Mouse (Mus musculus) hindbrain, postnatal 0 days (tissue): ENCODE results near the gene Edem1. TPM values are rescaled to one million over a fixed set of nuclear protein-coding genes. Genes with fewer than 3 reads are reported as not detected.

ENCODE experiments used
- ATAC-seq: fragments of 200-750 bp; cut with Nextera tagmentation; 2 replicates; pipeline ENCODE4 v1.8.0; 2017; ENCODE audit warnings: mild to moderate bottlenecking, moderate TSS enrichment, moderate library complexity
- DNase-seq: peaks from one replicate; pipeline ENCODE4 v3.0.0-alpha.2; 2015; ENCODE audit warnings: low spot score
- H3K27ac ChIP-seq: fragments of 300-500 bp; sonication (generic); 2 replicates; pipeline ENCODE4 v1.5.1; 2014; ENCODE audit warnings: mild to moderate bottlenecking
- H3K27me3 ChIP-seq: fragments of 300-500 bp; sonication (generic); 2 replicates; pipeline ENCODE4 v1.6.1; 2014; ENCODE audit warnings: low read length, mixed read lengths; ENCODE audit not compliant: insufficient read depth
- H3K36me3 ChIP-seq: fragments of 300-500 bp; sonication (generic); 2 replicates; pipeline ENCODE4 v1.6.1; 2014; ENCODE audit warnings: low read length, mixed read lengths; ENCODE audit not compliant: insufficient read depth
- H3K4me1 ChIP-seq: fragments of 300-500 bp; sonication (generic); 2 replicates; pipeline ENCODE4 v1.6.1; 2014; ENCODE audit warnings: antibody characterized with exemption, low read length, mixed read lengths; ENCODE audit not compliant: insufficient read depth
- H3K4me2 ChIP-seq: fragments of 300-500 bp; sonication (generic); 2 replicates; pipeline ENCODE4 v1.6.1; 2014; ENCODE audit warnings: low read depth, mild to moderate bottlenecking, low read length, moderate library complexity, mixed read lengths
- H3K4me3 ChIP-seq: fragments of 300-500 bp; sonication (generic); 2 replicates; pipeline ENCODE4 v1.5.1; 2014; ENCODE audit warnings: low read length
- H3K9ac ChIP-seq: fragments of 300-500 bp; sonication (generic); replicated peaks from 2 replicates; pipeline ENCODE4 v1.6.1; 2014; ENCODE audit warnings: mild to moderate bottlenecking, low read length, moderate library complexity, mixed read lengths
- H3K9me3 ChIP-seq: fragments of 300-500 bp; sonication (generic); 2 replicates; pipeline ENCODE4 v1.6.1; 2016; ENCODE audit warnings: low read length, mixed read lengths
- CTCF ChIP-seq: IDR thresholded peaks from 2 replicates; pipeline ENCODE4 v1.5.1; 2016; ENCODE audit warnings: antibody characterized with exemption, control low read depth, low read depth
- WGBS: fragments of 180-500 bp; shearing (Covaris S2); extraction: QIAGEN DNeasy Blood & Tissue Kit; methylation state at CpG from one replicate; pipeline ENCODE4 v1.1.7; 2014; 5-methylcytosine and 5-hydroxymethylcytosine counted together
- polyA plus RNA-seq: library from polyadenylated mRNA; unstranded; fragments of >200 nt; fragmentation: Nextera tagmentation; extraction: Ambion mirVana; gene quantifications from 2 replicates; pipeline ENCODE4 v1.2.1, GENCODE M21; 2015
- total RNA-seq: library from RNA; depleted of rRNA; stranded (reverse); fragments of >200 nt; gene quantifications from 2 replicates; pipeline ENCODE4 v1.2.3, GENCODE M21; 2014

Edem1 gene
- total and polyA plus RNA-seq, 2 experiments from 2014 or later: 5.0 to 13.4 TPM

DNA sequence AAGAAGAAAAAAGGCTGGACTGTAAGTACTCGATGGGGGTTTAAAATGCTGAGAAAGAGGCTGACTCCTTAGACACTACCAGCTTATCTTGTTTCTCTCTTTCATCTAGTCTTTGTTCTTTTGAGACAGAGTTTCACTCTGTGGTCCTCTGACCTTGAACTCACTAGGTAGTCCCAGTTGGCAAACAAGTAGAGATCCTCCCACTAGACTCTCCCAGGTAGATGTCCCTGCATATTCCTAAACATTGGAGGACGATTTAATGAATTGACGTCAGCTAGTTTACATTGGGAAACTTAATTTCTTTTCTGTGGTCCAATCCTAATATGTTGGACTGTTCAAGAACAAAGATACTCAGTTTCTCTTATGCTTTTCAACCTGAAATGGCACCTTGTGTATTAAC is 42.9 kb upstream of the Edem1 start:
- Histone ChIP-seq H3K4me1 (peaks cover 8% of the 10 kb centered on the region), H3K9me3 (no peaks in the 10 kb centered on the region), H3K36me3 (no peaks in the 10 kb centered on the region), H3K9ac (no peak overlapping the region), H3K27ac (no peak overlapping the region), H3K4me2 (peak overlapping the region; percentile 74; the same call in 1 of the 2 replicates), H3K4me3 (no peak overlapping the region), H3K27me3 (no peaks in the 10 kb centered on the region)
- TF ChIP-seq CTCF: no peak
- DNase-seq: no peak
- 89% methylated on average over 3 of the region's 3 CpGs for WGBS
- ATAC-seq: no peak

DNA sequence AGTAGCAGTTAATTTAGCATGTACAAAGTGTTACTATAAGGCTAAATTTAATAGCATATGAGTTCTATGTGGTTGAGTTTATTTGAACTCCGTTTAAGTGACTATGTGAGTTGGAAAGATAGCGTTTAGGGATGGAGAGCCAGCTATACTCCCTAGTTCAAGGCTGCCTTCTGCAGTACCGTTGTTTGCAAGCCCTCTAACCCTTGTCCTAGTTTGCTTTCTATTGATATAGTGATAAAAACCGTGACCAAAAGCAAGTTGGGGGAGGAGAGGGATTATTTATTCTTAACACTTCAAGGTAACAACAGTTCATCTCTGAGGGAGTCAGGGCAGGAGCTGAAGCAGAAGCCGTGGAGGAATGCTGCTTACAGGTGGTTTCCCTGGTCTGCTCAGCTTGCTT is 36.9 kb upstream of the Edem1 start:
- peaks cover 4% of the 10 kb centered on the region; the same call in 1 of the 2 replicates for H3K4me1 ChIP-seq
- H3K27me3 ChIP-seq: no peaks in the 10 kb centered on the region
- 77% methylated on average over 5 of the region's 5 CpGs for WGBS
- no peaks in the 10 kb centered on the region for H3K36me3 ChIP-seq
- H3K9me3 ChIP-seq: no peaks in the 10 kb centered on the region
- TF ChIP-seq CTCF: no peak
- no peak overlapping the region for H3K27ac ChIP-seq
- no peak for ATAC-seq
- no peak overlapping the region for H3K4me2 ChIP-seq
- no peak overlapping the region for H3K4me3 ChIP-seq
- DNase-seq: no peak
- H3K9ac ChIP-seq: no peak overlapping the region

DNA sequence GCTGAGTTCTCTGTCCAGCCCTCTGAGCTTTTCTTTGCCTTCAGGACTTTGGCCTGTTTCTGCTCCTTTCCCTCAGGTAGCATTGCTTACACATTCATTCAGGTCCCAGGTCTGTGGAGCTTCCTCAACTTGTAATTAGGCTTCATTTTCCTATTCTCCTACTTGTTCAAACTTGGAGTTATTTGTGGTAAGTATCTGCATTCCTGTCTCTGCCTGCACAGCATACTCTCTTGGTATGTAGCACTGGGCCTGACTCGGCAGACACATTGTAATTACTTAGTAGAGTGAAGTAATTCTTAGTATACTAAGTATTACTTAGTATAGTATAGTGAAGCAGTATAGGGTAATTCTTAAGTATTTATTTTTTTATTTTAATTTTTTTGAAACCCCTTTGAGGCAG is 32.5 kb upstream of the Edem1 start:
- TF ChIP-seq CTCF: no peak
- no peak overlapping the region for H3K4me2 ChIP-seq
- H3K9ac ChIP-seq: no peak overlapping the region
- 67% methylated on average over 1 of the region's 1 CpGs for WGBS
- no peak overlapping the region for H3K27ac ChIP-seq
- no peaks in the 10 kb centered on the region for H3K27me3 ChIP-seq
- H3K36me3 ChIP-seq: no peaks in the 10 kb centered on the region
- no peak overlapping the region for H3K4me3 ChIP-seq
- H3K4me1 ChIP-seq: peaks cover 6% of the 10 kb centered on the region; the same call in 1 of the 2 replicates
- ATAC-seq (no peak), DNase-seq (no peak)
- no peaks in the 10 kb centered on the region for H3K9me3 ChIP-seq

GRCm38 (mm10) chr6:108796706-108797105 is 31.7 kb upstream of the Edem1 start:
- WGBS: 22% methylated on average over 2 of the region's 2 CpGs
- TF ChIP-seq CTCF: no peak
- H3K27ac ChIP-seq: no peak overlapping the region; the same call in 1 of the 2 replicates

GRCm38 (mm10) chr6:108805194-108805593 is 23.2 kb upstream of the Edem1 start:
- H3K36me3 ChIP-seq: no peaks in the 10 kb centered on the region
- H3K4me2 ChIP-seq: no peak overlapping the region
- 4% methylated on average over 1 of the region's 1 CpGs for WGBS
- DNase-seq (peak; percentile 38), ATAC-seq (peak; percentile 40; the same call in 1 of the 2 replicates)
- H3K27ac ChIP-seq: no peak overlapping the region
- no peak overlapping the region for H3K9ac ChIP-seq
- H3K4me1 ChIP-seq: peaks cover 10% of the 10 kb centered on the region
- no peaks in the 10 kb centered on the region for H3K9me3 ChIP-seq
- no peaks in the 10 kb centered on the region for H3K27me3 ChIP-seq
- no peak for TF ChIP-seq CTCF
- no peak overlapping the region for H3K4me3 ChIP-seq

More at GRCm38 (mm10) chr6:108796706-108797105, 31.7 kb upstream of the Edem1 start:
- Histone ChIP-seq H3K9ac (no peak overlapping the region), H3K9me3 (no peaks in the 10 kb centered on the region), H3K36me3 (no peaks in the 10 kb centered on the region), H3K4me2 (no peak overlapping the region), H3K4me1 (peaks cover 6% of the 10 kb centered on the region; the same call in 1 of the 2 replicates), H3K4me3 (no peak overlapping the region), H3K27me3 (no peaks in the 10 kb centered on the region)
- ATAC-seq (peak; percentile 57), DNase-seq (peak; percentile 8)

GRCm38 (mm10) chr6:108805871-108806270 is 22.6 kb upstream of the Edem1 start:
- Histone ChIP-seq H3K27me3 (no peaks in the 10 kb centered on the region), H3K4me3 (no peak overlapping the region), H3K4me1 (peaks cover 10% of the 10 kb centered on the region), H3K4me2 (no peak overlapping the region), H3K36me3 (no peaks in the 10 kb centered on the region), H3K9me3 (no peaks in the 10 kb centered on the region), H3K27ac (no peak overlapping the region), H3K9ac (no peak overlapping the region)
- WGBS: 76% methylated on average over 7 of the region's 7 CpGs
- no peak for ATAC-seq
- no peak for DNase-seq
- TF ChIP-seq CTCF: no peak

DNA sequence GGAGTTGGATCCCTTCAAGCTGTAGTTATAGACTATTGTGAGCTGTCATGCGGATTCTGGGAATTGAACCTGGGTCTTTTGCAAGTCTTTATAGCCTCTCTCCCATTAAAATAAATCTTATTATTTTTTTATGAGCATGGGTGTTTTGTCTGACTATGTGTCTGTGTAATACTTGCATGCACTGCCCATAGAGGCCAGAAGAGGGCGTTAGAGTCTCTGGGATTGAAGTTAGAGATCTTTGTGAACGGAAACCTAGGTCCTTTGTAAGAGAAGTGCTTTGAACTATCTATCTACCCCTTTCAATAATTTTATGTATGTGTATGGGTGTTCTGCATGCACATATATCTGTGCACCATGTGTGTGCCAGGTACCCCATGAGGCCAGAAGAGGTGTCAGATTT is 21.0 kb upstream of the Edem1 start:
- H3K36me3 ChIP-seq: no peaks in the 10 kb centered on the region
- DNase-seq (no peak), ATAC-seq (no peak)
- H3K27me3 ChIP-seq: no peaks in the 10 kb centered on the region
- peaks cover 10% of the 10 kb centered on the region for H3K4me1 ChIP-seq
- no peak overlapping the region for H3K4me2 ChIP-seq
- H3K4me3 ChIP-seq: no peak overlapping the region
- peak; percentile 20; the same call in 1 of the 2 replicates for TF ChIP-seq CTCF
- H3K27ac ChIP-seq: no peak overlapping the region
- H3K9ac ChIP-seq: no peak overlapping the region
- no peaks in the 10 kb centered on the region for H3K9me3 ChIP-seq
- WGBS: 76% methylated on average over 3 of the region's 3 CpGs
